Mouse (Mus musculus): ENCODE measurements around the gene Plekhg5. TPM values are rescaled to one million over a fixed set of nuclear protein-coding genes. Genes with fewer than 3 reads are reported as not detected.

Gene Plekhg5
- polyA plus RNA-seq, 1 experiment = 22.0 TPM

GRCm38 (mm10) chr4:152151451-152151965 is 79.2 kb downstream of the Plekhg5 start:
- TF ChIP-seq POLR2A (IDR thresholded peaks at IDR 0.05; ENCODE audit: control insufficient read depth, extremely low read depth, insufficient read depth, low read length, poor library complexity) (no peak), CTCF (IDR thresholded peaks at IDR 0.05; ENCODE audit: borderline replicate concordance, control insufficient read depth, extremely low read depth, insufficient read depth, low read length, poor library complexity) (no peak)
- H3K4me1 ChIP-seq (replicated peaks; ENCODE audit: control insufficient read depth, insufficient read depth, low read length) = peaks cover 17% of the 10 kb centered on the region
- no peaks in the 10 kb centered on the region; the same call in 1 of the 2 replicates for H3K27me3 ChIP-seq (ENCODE audit: control insufficient read depth, insufficient read depth, low read length)
- 42% methylated on average over 7 of the region's 7 CpGs for WGBS
- no peak for DNase-seq
- peak overlapping the region; percentile 51 for H3K4me3 ChIP-seq (ENCODE audit: control insufficient read depth, insufficient read depth, low read length)
- H3K36me3 ChIP-seq (ENCODE audit: control insufficient read depth, insufficient read depth, low read length) = no peaks in the 10 kb centered on the region
- H3K27ac ChIP-seq (ENCODE audit: control insufficient read depth, insufficient read depth, low read length) = no peak overlapping the region

DNA sequence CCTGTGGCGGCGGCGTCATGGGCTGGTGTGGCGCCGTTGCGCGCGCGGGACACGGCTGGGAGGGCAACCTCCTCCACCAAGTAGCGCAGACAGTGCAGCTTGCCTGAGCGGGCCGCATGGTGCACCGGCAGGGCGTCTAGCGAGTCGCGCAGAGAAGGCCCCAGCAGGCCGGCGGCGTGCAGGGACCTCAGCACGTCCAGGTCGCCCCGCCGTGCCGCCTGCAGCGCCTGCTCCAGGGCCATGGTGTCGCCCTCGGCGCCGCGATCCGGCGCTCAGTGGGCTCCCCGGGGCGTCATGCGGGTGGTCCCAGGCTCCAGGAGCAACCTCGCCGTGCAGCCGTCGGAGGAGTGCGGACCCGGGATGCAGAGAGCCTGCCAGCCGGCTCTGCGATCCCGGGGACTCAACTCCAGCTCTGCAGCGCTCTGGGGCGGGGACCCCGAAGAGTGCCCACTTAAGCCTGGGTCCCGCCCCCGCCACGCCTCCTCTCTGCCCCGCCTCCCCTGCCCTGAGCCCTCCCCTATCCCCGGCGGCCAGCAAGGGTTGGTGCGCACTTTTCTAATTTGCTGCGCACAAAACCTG is 79.8 kb downstream of the Plekhg5 start, which contains the start of gene Espn:
TSS of gene Espn (minus strand) at position 406 of the 579 bp plus-strand sequence.
- no peaks in the 10 kb centered on the region; the same call in 1 of the 2 replicates for H3K27me3 ChIP-seq (ENCODE audit: control insufficient read depth, insufficient read depth, low read length)
- H3K27ac ChIP-seq (ENCODE audit: control insufficient read depth, insufficient read depth, low read length) = no peak within 1 kb of the TSS
- WGBS = 1% methylated on average over 57 of the region's 57 CpGs
- TF ChIP-seq POLR2A (IDR thresholded peaks at IDR 0.05; ENCODE audit: control insufficient read depth, extremely low read depth, insufficient read depth, low read length, poor library complexity) (no peak), CTCF (IDR thresholded peaks at IDR 0.05; ENCODE audit: borderline replicate concordance, control insufficient read depth, extremely low read depth, insufficient read depth, low read length, poor library complexity) (no peak)
- peak within 1 kb of the TSS; percentile 51 for H3K4me3 ChIP-seq (ENCODE audit: control insufficient read depth, insufficient read depth, low read length)
- no peaks in the 10 kb centered on the region for H3K36me3 ChIP-seq (ENCODE audit: control insufficient read depth, insufficient read depth, low read length)
- H3K4me1 ChIP-seq (replicated peaks; ENCODE audit: control insufficient read depth, insufficient read depth, low read length) = peaks cover 17% of the 10 kb centered on the region
- DNase-seq = peak; percentile 59

DNA sequence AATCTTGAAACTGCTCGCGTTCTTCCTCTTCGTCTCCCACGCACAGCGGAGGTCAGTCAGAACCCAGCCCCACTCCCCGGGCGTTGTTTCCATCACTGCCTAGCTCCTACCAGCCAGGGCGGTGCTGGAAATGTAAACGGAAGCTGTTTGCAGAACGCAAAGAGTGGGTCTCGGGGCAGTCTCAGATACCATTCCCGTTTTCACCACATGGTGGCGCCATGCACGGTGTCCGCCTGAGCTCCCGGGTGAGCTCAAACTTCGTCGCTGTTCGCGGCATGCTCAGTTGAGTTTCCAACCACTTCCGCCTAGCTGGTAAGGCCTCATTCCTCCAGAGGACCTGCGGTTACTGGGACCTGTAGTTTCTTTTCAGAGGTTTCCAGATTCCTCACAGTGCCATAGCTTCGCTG is 81.5 kb downstream of the Plekhg5 start:
- peaks cover 26% of the 10 kb centered on the region for H3K4me1 ChIP-seq (replicated peaks; ENCODE audit: control insufficient read depth, insufficient read depth, low read length)
- WGBS = 1% methylated on average over 23 of the region's 23 CpGs
- DNase-seq = peak; percentile 94

GRCm38 (mm10) chr4:152155019-152155418 is 82.7 kb downstream of the Plekhg5 start:
- H3K4me3 ChIP-seq (ENCODE audit: control insufficient read depth, insufficient read depth, low read length) = no peak overlapping the region
- H3K27me3 ChIP-seq (ENCODE audit: control insufficient read depth, insufficient read depth, low read length) = peaks cover 13% of the 10 kb centered on the region; the same call in 1 of the 2 replicates
- H3K36me3 ChIP-seq (ENCODE audit: control insufficient read depth, insufficient read depth, low read length) = no peaks in the 10 kb centered on the region
- no peak overlapping the region for H3K27ac ChIP-seq (ENCODE audit: control insufficient read depth, insufficient read depth, low read length)
- no peak for TF ChIP-seq POLR2A (IDR thresholded peaks at IDR 0.05; ENCODE audit: control insufficient read depth, extremely low read depth, insufficient read depth, low read length, poor library complexity)
- 81% methylated on average over 4 of the region's 4 CpGs for WGBS
- DNase-seq = no peak
- peaks cover 31% of the 10 kb centered on the region for H3K4me1 ChIP-seq (replicated peaks; ENCODE audit: control insufficient read depth, insufficient read depth, low read length)

More for the DNA sequence above, 81.5 kb downstream of the Plekhg5 start:
- Histone ChIP-seq H3K4me3 (ENCODE audit: control insufficient read depth, insufficient read depth, low read length) (no peak overlapping the region), H3K27me3 (ENCODE audit: control insufficient read depth, insufficient read depth, low read length) (peaks cover 5% of the 10 kb centered on the region; the same call in 1 of the 2 replicates), H3K36me3 (ENCODE audit: control insufficient read depth, insufficient read depth, low read length) (no peaks in the 10 kb centered on the region), H3K27ac (ENCODE audit: control insufficient read depth, insufficient read depth, low read length) (no peak overlapping the region)
- TF ChIP-seq POLR2A (IDR thresholded peaks at IDR 0.05; ENCODE audit: control insufficient read depth, extremely low read depth, insufficient read depth, low read length, poor library complexity) (no peak), CTCF (IDR thresholded peaks at IDR 0.05; ENCODE audit: borderline replicate concordance, control insufficient read depth, extremely low read depth, insufficient read depth, low read length, poor library complexity) (peak; percentile 94)

DNA sequence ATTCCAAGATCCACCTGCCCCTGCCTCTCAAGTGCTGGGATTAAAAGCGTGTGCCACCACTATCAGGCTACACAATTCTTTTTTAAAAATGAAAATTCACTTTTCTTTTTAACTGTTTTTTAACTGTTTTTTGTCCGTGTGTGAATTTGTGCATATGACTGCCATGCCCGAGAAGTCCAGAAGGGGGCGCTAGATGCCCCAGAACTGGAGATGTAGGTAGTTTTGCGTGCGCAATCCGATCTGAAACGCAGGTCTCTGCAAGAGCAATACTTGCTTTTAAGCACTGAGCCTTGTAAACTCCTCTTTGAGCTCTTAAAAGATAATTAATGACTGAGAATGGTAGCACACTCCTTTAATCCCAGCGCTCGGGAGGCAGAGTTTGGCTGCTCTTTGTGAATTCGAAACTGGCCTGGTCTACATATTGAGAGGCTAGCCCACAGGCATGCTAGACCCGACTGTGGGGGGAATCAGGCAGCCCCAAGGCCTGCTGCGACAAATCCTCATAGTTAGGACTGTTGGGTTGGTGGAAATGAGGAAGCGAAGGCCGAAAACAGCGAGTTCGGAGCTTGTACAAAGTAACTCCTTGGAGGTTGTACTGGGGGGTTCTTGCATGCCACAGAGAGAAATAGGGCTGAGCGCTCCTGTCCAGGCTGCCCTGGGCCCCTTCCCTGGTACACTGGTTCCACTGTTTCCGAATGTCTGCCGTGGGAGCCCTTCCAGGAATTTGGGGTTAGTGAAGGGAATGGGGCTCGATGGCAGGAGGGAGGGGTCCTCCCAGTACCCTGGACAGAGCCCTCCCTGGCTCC is 85.7 kb downstream of the Plekhg5 start:
- H3K27ac ChIP-seq (ENCODE audit: control insufficient read depth, insufficient read depth, low read length) = no peak overlapping the region
- 7% methylated on average over 21 of the region's 21 CpGs for WGBS
- H3K36me3 ChIP-seq (ENCODE audit: control insufficient read depth, insufficient read depth, low read length) = no peaks in the 10 kb centered on the region
- peaks cover 23% of the 10 kb centered on the region for H3K4me1 ChIP-seq (replicated peaks; ENCODE audit: control insufficient read depth, insufficient read depth, low read length)
- TF ChIP-seq POLR2A (IDR thresholded peaks at IDR 0.05; ENCODE audit: control insufficient read depth, extremely low read depth, insufficient read depth, low read length, poor library complexity) = no peak
- peak; percentile 15; the same call in 1 of the 2 replicates for TF ChIP-seq CTCF (IDR thresholded peaks at IDR 0.05; ENCODE audit: borderline replicate concordance, control insufficient read depth, extremely low read depth, insufficient read depth, low read length, poor library complexity)
- no peak overlapping the region for H3K4me3 ChIP-seq (ENCODE audit: control insufficient read depth, insufficient read depth, low read length)
- DNase-seq = peak; percentile 58
- H3K27me3 ChIP-seq (ENCODE audit: control insufficient read depth, insufficient read depth, low read length) = peaks cover 17% of the 10 kb centered on the region; the same call in 1 of the 2 replicates

DNA sequence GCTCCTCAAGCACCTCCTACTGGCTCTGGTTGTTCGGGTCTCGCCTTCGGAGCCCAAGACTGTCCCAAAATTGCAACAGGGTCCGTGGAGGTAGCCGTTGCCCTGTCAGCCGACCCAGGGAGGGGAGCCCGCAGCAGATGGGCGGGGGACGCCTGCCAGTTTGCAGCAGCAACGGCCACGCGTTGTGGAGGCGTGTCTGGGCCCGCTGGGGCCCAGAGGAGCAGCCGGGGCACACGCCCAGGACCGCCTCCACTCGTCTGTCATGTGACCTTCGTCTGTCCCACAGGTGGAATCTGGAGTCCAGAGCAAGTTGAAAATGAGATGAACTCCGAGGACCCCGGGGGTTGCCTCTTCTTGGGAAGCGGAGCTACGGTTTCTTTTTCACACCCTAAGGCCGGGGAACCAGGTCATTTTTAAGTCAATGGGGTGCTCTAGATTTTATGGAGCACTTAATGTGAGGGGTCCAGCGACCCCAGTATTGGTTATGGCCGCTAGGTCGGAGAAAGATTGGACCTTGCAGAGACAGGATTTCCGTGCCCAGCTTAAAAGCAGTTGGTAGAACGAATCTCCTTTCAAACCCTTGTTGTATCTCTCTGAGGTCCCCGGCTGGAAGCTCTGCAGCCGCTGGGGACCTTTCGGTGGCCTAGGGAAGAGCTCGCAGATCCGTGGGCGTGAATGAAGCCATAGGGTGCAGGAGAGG is 86.4 kb downstream of the Plekhg5 start, which contains the start of gene Hes2:
TSS of gene Hes2 (plus strand) at position 283 of the 700 bp plus-strand sequence.
- TF ChIP-seq CTCF (IDR thresholded peaks at IDR 0.05; ENCODE audit: borderline replicate concordance, control insufficient read depth, extremely low read depth, insufficient read depth, low read length, poor library complexity) (no peak), POLR2A (IDR thresholded peaks at IDR 0.05; ENCODE audit: control insufficient read depth, extremely low read depth, insufficient read depth, low read length, poor library complexity) (no peak)
- Histone ChIP-seq H3K4me3 (ENCODE audit: control insufficient read depth, insufficient read depth, low read length) (no peak within 1 kb of the TSS), H3K4me1 (replicated peaks; ENCODE audit: control insufficient read depth, insufficient read depth, low read length) (peaks cover 19% of the 10 kb centered on the region), H3K27me3 (ENCODE audit: control insufficient read depth, insufficient read depth, low read length) (peaks cover 17% of the 10 kb centered on the region; the same call in 1 of the 2 replicates), H3K27ac (ENCODE audit: control insufficient read depth, insufficient read depth, low read length) (no peak within 1 kb of the TSS), H3K36me3 (ENCODE audit: control insufficient read depth, insufficient read depth, low read length) (no peaks in the 10 kb centered on the region)
- DNase-seq = no peak
- WGBS = 2% methylated on average over 35 of the region's 35 CpGs
